Mouse (Mus musculus): Measurements from ENCODE around the gene Fam173a.

DNA sequence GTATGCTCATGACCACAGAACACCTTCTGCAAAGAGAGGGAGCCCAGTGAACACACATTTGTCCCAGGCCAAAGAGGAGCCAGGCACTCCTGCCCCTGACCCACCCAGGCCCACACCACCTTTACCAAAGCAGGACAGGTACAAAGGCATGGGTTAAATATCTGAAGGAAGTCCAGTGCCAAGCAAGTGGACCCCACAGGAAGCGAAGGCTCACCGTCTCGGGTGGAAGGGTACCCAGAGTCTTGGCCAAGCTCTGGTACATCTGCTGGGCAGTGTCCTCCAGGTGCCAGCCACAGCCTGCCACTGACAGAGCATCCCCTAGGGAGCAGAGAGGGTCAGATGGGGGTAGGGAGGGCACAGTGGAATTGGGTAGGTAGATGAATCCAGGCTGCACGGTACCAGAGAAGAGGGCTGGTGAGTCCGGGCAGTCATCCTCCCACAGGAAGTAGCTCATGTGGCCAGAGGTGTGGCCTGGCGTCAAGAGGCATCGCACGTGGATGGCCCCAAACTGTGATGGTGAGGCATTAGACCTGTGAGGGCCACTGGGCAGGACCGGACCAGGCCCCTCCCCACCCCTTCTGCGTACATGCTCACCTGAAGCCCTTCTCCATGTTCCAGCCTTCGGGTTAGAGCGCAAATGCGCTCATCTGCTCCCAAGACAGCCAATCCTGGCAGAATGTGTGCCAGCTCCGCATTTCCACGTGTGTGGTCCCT lies 8.7 kb downstream of the Fam173a start:
- TF ChIP-seq CTCF (IDR thresholded peaks at IDR 0.05; ENCODE audit: insufficient read depth, low read length) (no peak), POLR2A (IDR thresholded peaks at IDR 0.05; ENCODE audit: borderline replicate concordance, extremely low read depth, low read depth, low read length) (no peak)
